Mouse (Mus musculus): ENCODE data around the gene Clcc1. TPM values are rescaled to one million over a fixed set of nuclear protein-coding genes. Genes with fewer than 3 reads are reported as not detected.

Gene Clcc1
- total RNA-seq, 1 experiment from 2014 or later, result 74.0 TPM

GRCm38 (mm10) chr3:108694321-108694720, 40.6 kb downstream of the Clcc1 start:
- ATAC-seq (ENCODE audit: extremely low read depth, insufficient number of reproducible peaks, low FRiP score, poor library complexity, severe bottlenecking), result no peak

GRCm38 (mm10) chr3:108698662-108699061, 44.9 kb downstream of the Clcc1 start:
- no peak for ATAC-seq (ENCODE audit: extremely low read depth, insufficient number of reproducible peaks, low FRiP score, poor library complexity, severe bottlenecking)

DNA sequence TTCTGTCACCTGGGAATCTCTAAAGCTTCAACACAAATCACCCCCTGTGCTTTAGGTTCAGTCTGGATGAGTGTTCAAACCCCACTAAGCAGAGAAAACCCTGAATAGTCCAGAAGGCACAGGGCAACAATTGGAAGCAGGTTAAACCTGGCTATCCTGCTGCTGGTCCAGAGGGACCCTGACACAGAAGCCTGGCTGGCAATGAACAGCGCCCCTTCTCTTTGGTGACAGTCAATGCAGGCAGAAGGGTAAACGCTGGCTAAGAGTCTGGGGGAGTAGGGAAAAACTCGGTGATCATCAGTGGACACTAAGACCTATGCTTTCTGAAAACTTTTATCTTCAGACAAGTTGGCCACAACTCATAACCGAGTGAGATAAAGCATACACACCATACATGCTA, 46.1 kb downstream of the Clcc1 start:
- no peak for ATAC-seq (ENCODE audit: extremely low read depth, insufficient number of reproducible peaks, low FRiP score, poor library complexity, severe bottlenecking)

GRCm38 (mm10) chr3:108701256-108701655, 47.5 kb downstream of the Clcc1 start:
- ATAC-seq (ENCODE audit: extremely low read depth, insufficient number of reproducible peaks, low FRiP score, poor library complexity, severe bottlenecking), result no peak

- no peak for ATAC-seq (ENCODE audit: extremely low read depth, insufficient number of reproducible peaks, low FRiP score, poor library complexity, severe bottlenecking)
Measured at GRCm38 (mm10) chr3:108702789-108703188, 49.1 kb downstream of the Clcc1 start.

GRCm38 (mm10) chr3:108711296-108711695, 57.6 kb downstream of the Clcc1 start:
- no peak for ATAC-seq (ENCODE audit: extremely low read depth, insufficient number of reproducible peaks, low FRiP score, poor library complexity, severe bottlenecking)

DNA sequence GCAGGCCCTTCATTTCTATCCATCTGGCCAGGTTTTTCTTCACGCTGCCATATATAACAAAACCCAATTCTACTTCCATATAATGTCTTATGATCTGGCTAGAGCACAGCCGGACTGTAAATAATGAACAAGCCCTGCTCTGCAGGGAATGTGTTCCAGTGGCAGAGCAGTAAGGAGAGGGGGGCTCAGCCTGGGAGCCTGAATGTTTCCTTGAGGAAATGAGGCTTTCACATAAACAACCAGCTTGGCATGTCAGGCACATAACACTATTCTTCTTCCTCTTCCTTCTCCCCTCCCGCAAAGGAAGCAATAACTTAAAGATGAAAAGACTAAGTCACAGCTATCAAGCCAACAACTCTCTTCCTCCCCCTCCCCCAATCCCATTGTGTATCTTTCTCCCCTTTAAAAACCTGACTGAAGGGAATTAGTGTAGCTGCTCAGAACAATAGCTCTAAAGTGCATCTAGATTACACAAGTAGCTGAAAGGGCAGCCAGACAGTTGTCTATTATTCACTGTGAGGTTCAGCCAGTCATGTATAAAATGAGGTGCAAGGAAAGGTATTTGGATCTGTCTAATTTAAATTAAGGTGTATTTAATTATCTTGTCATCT, 59.5 kb downstream of the Clcc1 start:
- ATAC-seq (ENCODE audit: extremely low read depth, insufficient number of reproducible peaks, low FRiP score, poor library complexity, severe bottlenecking), result no peak

- no peak for ATAC-seq (ENCODE audit: extremely low read depth, insufficient number of reproducible peaks, low FRiP score, poor library complexity, severe bottlenecking)
Measured at GRCm38 (mm10) chr3:108714837-108715236, 61.1 kb downstream of the Clcc1 start.

DNA sequence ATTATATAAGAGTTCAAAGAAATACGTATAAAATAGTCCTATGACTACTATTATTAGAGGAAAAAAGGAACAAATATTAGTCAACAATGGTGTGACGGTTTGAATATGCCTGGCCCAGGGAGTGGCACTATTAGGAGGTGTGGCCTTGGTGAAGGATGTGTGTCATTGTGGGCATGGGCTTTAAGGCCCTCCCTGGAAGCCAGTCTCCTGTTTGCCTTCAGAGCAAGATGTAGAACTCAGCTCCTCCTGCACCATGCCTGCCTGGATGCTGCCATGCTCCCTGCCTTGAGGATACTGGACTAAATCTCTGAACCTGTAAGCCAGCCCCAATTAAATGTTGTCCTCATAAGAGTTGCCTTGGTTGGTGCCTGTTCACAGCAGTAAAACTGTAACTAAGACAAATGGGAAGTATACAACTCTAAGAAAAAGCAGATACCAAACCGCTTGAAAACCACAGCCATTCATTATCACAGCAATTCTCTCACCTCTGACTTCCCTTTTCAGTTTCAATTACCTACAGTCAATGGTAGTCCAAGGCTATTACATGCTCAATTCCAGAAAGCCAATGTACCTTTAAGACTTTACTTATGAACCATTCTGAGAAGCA, 64.3 kb downstream of the Clcc1 start:
- ATAC-seq (ENCODE audit: extremely low read depth, insufficient number of reproducible peaks, low FRiP score, poor library complexity, severe bottlenecking), result peak; percentile 50; the same call in 1 of the 2 replicates

DNA sequence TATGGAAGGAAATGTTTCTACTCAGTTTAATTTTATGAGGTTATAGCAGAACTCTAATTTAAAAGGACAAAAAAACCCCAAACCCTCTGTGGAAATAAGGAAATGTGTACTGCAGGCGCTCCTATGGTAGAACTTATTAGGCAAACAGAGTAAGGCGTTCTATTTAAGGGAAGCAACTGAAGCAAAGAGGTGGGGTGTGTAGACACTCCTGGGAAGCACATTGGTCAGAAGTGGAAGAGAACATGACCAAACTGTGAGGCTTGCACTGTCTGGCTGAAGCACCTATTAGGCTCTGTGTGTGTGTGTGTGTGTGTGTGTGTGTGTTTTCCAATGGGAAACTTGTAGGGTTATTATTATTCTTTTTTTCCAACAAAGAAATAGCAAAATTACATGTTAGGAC, 65.6 kb downstream of the Clcc1 start:
- ATAC-seq (ENCODE audit: extremely low read depth, insufficient number of reproducible peaks, low FRiP score, poor library complexity, severe bottlenecking), result no peak

DNA sequence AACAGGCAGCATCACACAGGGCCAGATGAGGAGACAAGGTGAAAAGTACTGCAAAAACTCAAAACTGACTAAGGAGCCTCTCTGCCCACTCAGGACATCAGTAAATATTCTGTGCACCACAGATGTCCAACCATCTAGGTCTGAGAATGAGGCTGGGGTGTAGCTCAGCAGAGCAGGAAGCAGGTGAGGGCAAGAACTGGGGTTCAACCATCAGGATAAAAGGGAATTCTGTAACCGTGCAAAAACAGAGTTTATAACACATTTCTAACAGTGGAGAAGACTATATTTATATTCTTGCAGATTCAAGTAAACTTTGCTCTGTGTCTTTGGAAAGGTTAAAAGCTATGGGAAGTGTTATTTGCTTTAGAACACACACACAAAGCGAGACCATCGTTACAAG, 66.0 kb downstream of the Clcc1 start:
- ATAC-seq (ENCODE audit: extremely low read depth, insufficient number of reproducible peaks, low FRiP score, poor library complexity, severe bottlenecking), result no peak

DNA sequence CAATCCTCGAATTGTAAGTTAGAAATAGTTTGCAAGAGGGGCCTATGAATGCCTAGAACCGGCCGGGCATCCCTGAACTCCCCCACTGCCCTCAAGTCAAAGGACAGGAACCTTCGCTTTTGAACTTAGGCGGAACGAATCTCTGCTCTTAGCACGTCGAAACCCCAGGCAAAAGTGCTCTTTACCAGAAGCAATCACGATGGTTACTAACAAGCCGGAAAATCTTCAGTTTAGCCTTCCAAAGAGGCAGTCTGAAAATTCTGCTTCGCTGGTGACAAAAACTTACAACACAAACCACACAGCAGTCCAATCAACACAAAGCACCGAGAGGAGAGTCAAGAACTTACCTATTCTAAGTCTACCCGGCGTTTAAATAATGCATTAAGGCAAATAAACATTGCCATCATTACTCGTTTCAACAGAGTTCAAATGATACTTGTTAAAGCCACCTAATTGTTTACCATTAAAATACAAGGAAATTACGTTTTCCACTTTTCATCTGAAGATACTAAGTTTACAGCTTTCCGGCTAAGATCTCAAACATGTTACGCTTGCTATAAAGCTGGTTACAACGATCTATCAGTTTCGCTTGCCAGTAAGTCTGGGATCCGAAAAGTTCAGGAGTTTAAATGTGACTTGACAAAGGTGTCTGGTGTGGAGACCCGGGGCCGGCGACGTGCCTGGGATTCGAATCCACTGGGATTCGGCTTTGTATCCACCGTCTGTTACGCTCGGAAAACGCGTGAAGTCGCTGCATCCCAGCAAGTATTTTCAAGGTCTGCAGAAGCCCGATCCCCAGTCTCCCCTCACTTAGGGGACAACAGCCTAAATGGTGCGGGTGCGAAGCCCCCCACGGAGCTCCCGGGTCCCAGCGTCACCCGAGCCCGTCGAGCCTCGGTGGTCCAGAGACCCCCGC, 67.6 kb downstream of the Clcc1 start:
- ATAC-seq (ENCODE audit: extremely low read depth, insufficient number of reproducible peaks, low FRiP score, poor library complexity, severe bottlenecking), result no peak

DNA sequence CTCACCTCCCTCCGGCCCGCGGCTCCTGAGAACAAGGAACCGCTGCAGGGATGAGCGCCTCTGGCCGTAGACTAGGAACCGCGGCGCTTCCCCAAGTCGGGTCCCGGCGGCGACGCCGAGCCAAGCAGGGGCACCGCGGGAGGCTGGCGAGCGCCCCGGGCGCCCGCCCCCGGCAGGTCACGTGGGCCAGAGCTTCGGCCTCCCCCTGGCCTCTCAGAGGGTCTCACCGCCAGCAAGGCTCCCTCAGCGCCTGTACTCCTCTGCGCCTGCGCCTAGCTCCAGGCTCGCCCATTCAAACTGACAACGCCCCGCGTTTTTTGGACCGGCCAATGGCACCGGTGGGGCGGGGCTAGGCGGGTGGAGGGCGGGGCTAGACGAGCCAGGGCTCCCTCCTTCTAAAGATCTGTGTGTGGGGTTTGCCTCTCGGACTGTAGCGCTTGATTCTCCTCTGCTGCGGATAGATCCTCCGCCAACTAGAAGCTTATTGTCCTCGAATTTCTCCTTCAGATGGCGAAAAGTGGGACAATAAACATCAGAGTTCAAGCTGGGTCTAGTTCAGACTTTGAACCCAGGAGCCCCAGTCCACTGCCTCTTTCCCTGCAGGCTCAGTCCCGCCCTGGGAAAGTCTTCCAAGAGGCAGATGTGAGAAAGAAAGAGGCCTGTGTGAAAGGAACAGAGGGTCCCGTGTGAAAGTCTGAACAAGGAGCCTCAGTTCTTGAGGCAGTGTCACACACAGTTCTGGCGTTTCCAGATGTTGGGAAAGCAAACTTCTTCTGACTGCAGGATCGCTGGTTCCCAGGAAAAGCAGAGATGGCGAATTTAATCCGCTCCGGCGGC, 68.5 kb downstream of the Clcc1 start, which contains the start of gene Gpsm2:
Gene Gpsm2 (minus strand): TSS at position 274 of the 837 bp plus-strand sequence.
- ATAC-seq (ENCODE audit: extremely low read depth, insufficient number of reproducible peaks, low FRiP score, poor library complexity, severe bottlenecking), result peak; percentile 71

DNA sequence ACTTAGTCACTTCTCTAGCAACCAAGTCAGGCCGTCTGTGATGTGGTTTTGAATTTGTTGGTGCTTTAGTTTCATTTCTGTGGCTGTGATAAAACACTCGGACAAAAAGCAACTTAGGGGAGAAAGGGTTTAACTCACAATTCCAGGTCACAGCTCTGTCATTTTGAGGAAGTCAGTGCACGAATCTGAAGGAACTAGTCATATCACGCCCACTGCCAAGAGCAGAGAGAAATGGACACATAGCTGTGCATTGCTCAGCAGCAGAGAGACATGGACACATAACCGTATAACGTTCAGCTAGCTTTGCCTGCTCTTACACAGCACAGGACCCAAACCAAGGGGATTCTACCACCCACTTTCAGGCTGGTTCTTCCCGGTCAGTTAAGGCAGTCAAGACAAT, 72.7 kb downstream of the Clcc1 start:
- ATAC-seq (ENCODE audit: extremely low read depth, insufficient number of reproducible peaks, low FRiP score, poor library complexity, severe bottlenecking), result no peak

DNA sequence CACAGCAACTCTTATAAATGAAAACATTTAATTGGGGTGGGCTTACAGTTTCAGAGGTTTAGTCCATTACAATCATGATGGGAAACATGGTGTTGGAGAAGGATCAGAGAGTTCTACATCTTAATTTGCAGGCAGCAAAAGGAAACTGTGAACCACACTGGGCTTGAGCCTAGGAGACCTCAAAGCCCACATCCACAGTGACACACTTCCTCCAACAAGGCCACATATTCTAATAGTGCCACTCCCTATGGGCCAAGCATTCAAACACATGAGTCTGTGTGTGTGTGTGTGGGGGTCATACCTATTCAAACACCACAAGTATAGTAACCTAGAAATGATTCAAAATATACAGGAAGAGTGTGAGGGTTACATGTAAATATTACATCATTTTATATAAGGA, 73.6 kb downstream of the Clcc1 start:
- no peak for ATAC-seq (ENCODE audit: extremely low read depth, insufficient number of reproducible peaks, low FRiP score, poor library complexity, severe bottlenecking)

DNA sequence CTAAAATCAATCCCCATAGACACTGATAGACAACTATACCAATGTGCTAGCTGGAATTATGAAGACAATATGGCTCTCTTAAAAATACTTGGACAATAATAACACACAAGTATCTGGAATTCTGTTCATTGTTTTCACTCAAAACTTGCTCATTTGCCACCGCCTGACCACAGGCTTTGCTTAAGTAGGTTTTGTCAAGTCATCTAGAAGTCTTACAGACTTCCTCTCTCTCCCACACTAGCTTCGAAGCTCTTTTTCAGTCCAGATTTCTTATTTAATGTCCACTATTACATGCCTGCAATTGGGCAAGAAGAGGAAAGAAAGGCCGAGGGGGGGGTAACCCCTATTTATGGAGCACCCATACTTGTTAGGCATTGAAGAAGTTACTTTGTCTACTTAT, 74.1 kb downstream of the Clcc1 start:
- ATAC-seq (ENCODE audit: extremely low read depth, insufficient number of reproducible peaks, low FRiP score, poor library complexity, severe bottlenecking), result no peak

Measured in neutrophil, adult 5-6 weeks (primary cell).